27 mouse cellular contexts compared by ENCODE assay signal in the genomic region with DNA sequence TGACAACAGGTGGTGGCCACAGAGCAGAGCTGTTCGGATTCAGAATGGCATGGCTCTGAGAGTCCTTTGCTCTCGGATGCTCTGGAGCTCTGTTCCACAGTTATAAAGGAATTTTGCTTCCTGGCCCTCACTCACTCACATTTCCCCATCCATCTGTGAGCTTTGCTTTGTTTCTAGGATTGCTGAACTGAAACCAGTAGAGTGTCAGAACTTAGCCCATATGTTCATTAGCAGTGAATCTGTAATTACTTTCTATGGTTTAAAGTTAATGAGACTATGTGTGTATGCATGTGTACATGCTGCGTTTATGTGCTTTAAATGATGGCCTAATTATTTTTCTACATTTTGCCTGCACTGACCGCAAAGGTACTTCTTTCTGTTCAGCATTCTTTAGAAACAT.
DNase-seq lines count a peak whose midpoint lies in the region; ATAC-seq lines count a peak whose summit lies in the region.
"Had no signal": no experiment of that assay in that cellular context is flagged by ENCODE, and none has a peak within 500 bp of the region (broad histone marks: within the 10 kb centered on the region; RNA-seq: fewer than 3 reads in every experiment).

No protein-coding gene starts in this region.

- H3K9ac ChIP-seq in forebrain, embryonic 14.5 days (ENCODE audit: low read length) = no peak overlapping the region
- no peak overlapping the region for H3K9ac ChIP-seq in forebrain, embryonic 11.5 days (ENCODE audit: low read length)
- H3K9ac ChIP-seq in hindbrain, embryonic 14.5 days = no peak overlapping the region
- H3K9ac ChIP-seq: embryonic facial prominence, embryonic 15.5 days; heart, embryonic 12.5 days; hindbrain, embryonic 15.5 days; limb, embryonic 12.5 days; liver, embryonic 15.5 days; lung, embryonic 14.5 days had no signal

- peak; percentile 59 for DNase-seq in forebrain, embryonic 14.5 days (ENCODE audit: low spot score)
- no peak for DNase-seq in forebrain, embryonic 11.5 days (ENCODE audit: low spot score)
- DNase-seq in layer of hippocampus, adult 11-12 months (ENCODE audit: low spot score) = peak; percentile 12
- DNase-seq in layer of hippocampus, adult 9-11 months = peak; percentile 43
- no peak for DNase-seq in hindbrain, embryonic 14.5 days (ENCODE audit: low spot score)
- DNase-seq in urinary bladder, postnatal 25 days (ENCODE audit: low spot score) = no peak
- DNase-seq in MN1 (ENCODE audit: low spot score) = no peak
- DNase-seq: adrenal gland, postnatal 14 days; cerebellum, adult 2 months; cerebellum, postnatal 14 days; gastrocnemius, postnatal 25 days; heart, adult 18-20 months; kidney, adult 18-20 months; kidney, postnatal 36 days; lung, embryonic 14.5 days; lung, postnatal 14 days; midbrain, embryonic 14.5 days had no signal

- peak; percentile 80; the same call in 1 of the 2 replicates for ATAC-seq in forebrain, embryonic 14.5 days
- ATAC-seq in forebrain, embryonic 11.5 days (replicated peaks; ENCODE audit: low FRiP score) = no peak
- ATAC-seq in hindbrain, embryonic 14.5 days (ENCODE audit: low FRiP score) = no peak
- ATAC-seq: inflammation-experienced regulatory T-cells, adult 6 months; Patski had no signal

- no peaks in the 10 kb centered on the region for H3K27me3 ChIP-seq in forebrain, embryonic 14.5 days (replicated peaks; ENCODE audit: control insufficient read depth, insufficient read depth, low read length)
- H3K27me3 ChIP-seq in forebrain, embryonic 11.5 days (ENCODE audit: control insufficient read depth, insufficient read depth, low read length) = no peaks in the 10 kb centered on the region
- no peaks in the 10 kb centered on the region for H3K27me3 ChIP-seq in hindbrain, embryonic 14.5 days (ENCODE audit: control insufficient read depth, insufficient read depth, low read length)
- H3K27me3 ChIP-seq: embryonic facial prominence, embryonic 15.5 days; heart, embryonic 12.5 days; hindbrain, embryonic 15.5 days; limb, embryonic 12.5 days; liver, embryonic 15.5 days had no signal

- no peak overlapping the region for H3K27ac ChIP-seq in forebrain, embryonic 14.5 days (ENCODE audit: low read depth, low read length)
- no peak overlapping the region for H3K27ac ChIP-seq in forebrain, embryonic 11.5 days (ENCODE audit: low read depth, low read length)
- no peak overlapping the region for H3K27ac ChIP-seq in hindbrain, embryonic 14.5 days
- H3K27ac ChIP-seq: embryonic facial prominence, embryonic 10.5 days; embryonic facial prominence, embryonic 15.5 days; hindbrain, embryonic 15.5 days; left cerebral cortex, adult 2 months; limb, embryonic 12.5 days; liver, embryonic 15.5 days had no signal

- H3K36me3 ChIP-seq in forebrain, embryonic 14.5 days (ENCODE audit: control insufficient read depth, insufficient read depth, low read length) = no peaks in the 10 kb centered on the region
- H3K36me3 ChIP-seq in forebrain, embryonic 11.5 days (ENCODE audit: control insufficient read depth, insufficient read depth, low read length) = no peaks in the 10 kb centered on the region
- H3K36me3 ChIP-seq in hindbrain, embryonic 14.5 days (replicated peaks; ENCODE audit: control insufficient read depth, insufficient read depth) = no peaks in the 10 kb centered on the region
- H3K36me3 ChIP-seq: embryonic facial prominence, embryonic 10.5 days; embryonic facial prominence, embryonic 15.5 days; G1E; heart, embryonic 12.5 days; hindbrain, embryonic 15.5 days; limb, embryonic 12.5 days; liver, embryonic 15.5 days had no signal

- no peak overlapping the region for H3K4me2 ChIP-seq in forebrain, embryonic 14.5 days (ENCODE audit: low read length)
- no peak overlapping the region for H3K4me2 ChIP-seq in forebrain, embryonic 11.5 days (ENCODE audit: low read depth, low read length, severe bottlenecking)
- H3K4me2 ChIP-seq in hindbrain, embryonic 14.5 days (replicated peaks) = no peak overlapping the region
- H3K4me2 ChIP-seq: embryonic facial prominence, embryonic 15.5 days; heart, embryonic 12.5 days; hindbrain, embryonic 15.5 days; limb, embryonic 12.5 days; liver, embryonic 15.5 days; lung, embryonic 14.5 days had no signal

- H3K4me3 ChIP-seq in forebrain, embryonic 14.5 days (ENCODE audit: low read depth, low read length) = no peak overlapping the region
- no peak overlapping the region for H3K4me3 ChIP-seq in forebrain, embryonic 11.5 days (ENCODE audit: low read depth, low read length)
- no peak overlapping the region for H3K4me3 ChIP-seq in hindbrain, embryonic 14.5 days (replicated peaks; ENCODE audit: low read length)
- H3K4me3 ChIP-seq: embryonic facial prominence, embryonic 10.5 days; embryonic facial prominence, embryonic 15.5 days; heart, embryonic 12.5 days; hindbrain, embryonic 15.5 days; left cerebral cortex, adult 2 months; limb, embryonic 12.5 days; liver, embryonic 15.5 days had no signal

- 49% methylated on average over 4 of the region's 4 CpGs for WGBS in forebrain, embryonic 14.5 days
- 69% methylated on average over 4 of the region's 4 CpGs for WGBS in forebrain, embryonic 11.5 days
- 76% methylated on average over 4 of the region's 4 CpGs for WGBS in hindbrain, embryonic 14.5 days

- no peaks in the 10 kb centered on the region for H3K9me3 ChIP-seq in forebrain, embryonic 14.5 days (replicated peaks; ENCODE audit: control insufficient read depth, low read length)
- no peaks in the 10 kb centered on the region for H3K9me3 ChIP-seq in forebrain, embryonic 11.5 days (ENCODE audit: control insufficient read depth, low read length)
- H3K9me3 ChIP-seq in hindbrain, embryonic 14.5 days (ENCODE audit: control insufficient read depth, low read length) = no peaks in the 10 kb centered on the region
- H3K9me3 ChIP-seq: embryonic facial prominence, embryonic 10.5 days; embryonic facial prominence, embryonic 15.5 days; G1E; heart, embryonic 12.5 days; hindbrain, embryonic 15.5 days; limb, embryonic 12.5 days; liver, embryonic 15.5 days had no signal

- no peaks in the 10 kb centered on the region for H3K4me1 ChIP-seq in forebrain, embryonic 14.5 days (ENCODE audit: control insufficient read depth, insufficient read depth, low read length)
- H3K4me1 ChIP-seq in forebrain, embryonic 11.5 days (replicated peaks; ENCODE audit: control insufficient read depth, insufficient read depth, low read length) = no peaks in the 10 kb centered on the region; the same call in 1 of the 2 replicates
- H3K4me1 ChIP-seq in hindbrain, embryonic 14.5 days (replicated peaks; ENCODE audit: control insufficient read depth, insufficient read depth, low read length) = no peaks in the 10 kb centered on the region
- H3K4me1 ChIP-seq: embryonic facial prominence, embryonic 10.5 days; embryonic facial prominence, embryonic 15.5 days; heart, embryonic 12.5 days; hindbrain, embryonic 15.5 days; limb, embryonic 12.5 days; liver, embryonic 15.5 days had no signal

Comparison
In these comparisons a context has a peak if more than half of its experiments do, and no peak if none do; other contexts are left out.
1. DNase-seq: peak in forebrain, embryonic 14.5 days (single experiment), layer of hippocampus, adult 11-12 months (single experiment) and layer of hippocampus, adult 9-11 months (single experiment); none in forebrain, embryonic 11.5 days (single experiment), hindbrain, embryonic 14.5 days (single experiment), urinary bladder, postnatal 25 days (single experiment) and MN1 (single experiment).